Mouse (Mus musculus) ES-Bruce4 (cell line): ENCODE results near the gene Ctrb1. TPM values are rescaled to one million over a fixed set of nuclear protein-coding genes. Genes with fewer than 3 reads are reported as not detected.
A peak's percentile ranks its signal among the peaks of the same experiment; 100 is the strongest.

ENCODE experiments used
- H3K27ac ChIP-seq: 2 replicates; pipeline ENCODE4 v1.5.1; 2012; ENCODE audit warnings: low read length, inconsistent platforms; ENCODE audit not compliant: insufficient read depth
- H3K27me3 ChIP-seq: 2 replicates; pipeline ENCODE4 v1.6.1; 2012; ENCODE audit warnings: mild to moderate bottlenecking, low read length, inconsistent platforms; ENCODE audit not compliant: control insufficient read depth, poor library complexity, insufficient read depth, severe bottlenecking
- H3K36me3 ChIP-seq: 2 replicates; pipeline ENCODE4 v1.6.1; 2012; ENCODE audit warnings: inconsistent platforms, mild to moderate bottlenecking, low read length, moderate library complexity; ENCODE audit not compliant: control insufficient read depth, poor library complexity, insufficient read depth, severe bottlenecking
- H3K4me1 ChIP-seq: one replicate; pipeline ENCODE4 v1.8.1; 2011; ENCODE audit warnings: low read length; ENCODE audit not compliant: control insufficient read depth, insufficient read depth
- H3K4me3 ChIP-seq: 2 replicates; pipeline ENCODE4 v1.5.1; 2011; ENCODE audit warnings: low read depth, mild to moderate bottlenecking, low read length
- H3K9ac ChIP-seq: 2 replicates; pipeline ENCODE4 v1.6.1; 2012; ENCODE audit warnings: low read depth, mild to moderate bottlenecking, inconsistent platforms; ENCODE audit not compliant: poor library complexity, severe bottlenecking
- H3K9me3 ChIP-seq: replicated peaks from 2 replicates; pipeline ENCODE4 v1.6.1; 2012; ENCODE audit warnings: mild to moderate bottlenecking, low read length, inconsistent platforms; ENCODE audit not compliant: control insufficient read depth, poor library complexity, insufficient read depth, severe bottlenecking
- CTCF ChIP-seq: IDR thresholded peaks from one replicate; pipeline ENCODE4 v1.8.1; 2011; ENCODE audit warnings: low read depth, low read length
- EP300 ChIP-seq: IDR thresholded peaks from 2 replicates; pipeline ENCODE4 v1.6.1; 2011; ENCODE audit warnings: low read depth, low read length; ENCODE audit not compliant: insufficient read depth
- POLR2A ChIP-seq: IDR thresholded peaks from one replicate; pipeline ENCODE4 v1.8.1; 2011; ENCODE audit warnings: low read length; ENCODE audit not compliant: insufficient read depth
- polyA plus RNA-seq: library from polyadenylated mRNA; stranded (reverse); fragments of >200 nt; gene quantifications from 2 replicates; pipeline ENCODE4 v1.2.4, GENCODE M21; 2011; ENCODE audit warnings: low read depth; ENCODE audit not compliant: missing spikeins, insufficient read depth, insufficient read length

Ctrb1 gene
- polyA plus RNA-seq, 1 experiment: not detected

GRCm38 (mm10) chr8:111678111-111678510 lies 12.7 kb downstream of the Ctrb1 start:
- no peaks in the 10 kb centered on the region for H3K9me3 ChIP-seq
- peak; percentile 48 for TF ChIP-seq CTCF
- TF ChIP-seq POLR2A: no peak
- H3K4me1 ChIP-seq: no peaks in the 10 kb centered on the region
- H3K4me3 ChIP-seq: no peak overlapping the region
- H3K27me3 ChIP-seq: no peaks in the 10 kb centered on the region
- no peak overlapping the region for H3K9ac ChIP-seq
- no peak overlapping the region for H3K27ac ChIP-seq
- H3K36me3 ChIP-seq: no peaks in the 10 kb centered on the region

- no peaks in the 10 kb centered on the region for H3K9me3 ChIP-seq
- no peaks in the 10 kb centered on the region for H3K27me3 ChIP-seq
- TF ChIP-seq EP300 (no peak), CTCF (peak; percentile 85)
- H3K4me3 ChIP-seq: no peak overlapping the region
- H3K27ac ChIP-seq: no peak overlapping the region
- H3K4me1 ChIP-seq: no peaks in the 10 kb centered on the region
- no peak overlapping the region for H3K9ac ChIP-seq
- H3K36me3 ChIP-seq: 0 out of 2 replicates have a peak, but pooled peaks cover 4% of the 10 kb centered on the region
These were observed 14.6 kb downstream of the Ctrb1 start for GRCm38 (mm10) chr8:111676237-111676636.

GRCm38 (mm10) chr8:111666751-111667150 lies 24.1 kb downstream of the Ctrb1 start:
- Histone ChIP-seq H3K27ac (no peak overlapping the region), H3K27me3 (no peaks in the 10 kb centered on the region), H3K9me3 (no peaks in the 10 kb centered on the region), H3K4me1 (no peaks in the 10 kb centered on the region), H3K9ac (no peak overlapping the region), H3K4me3 (no peak overlapping the region), H3K36me3 (peaks cover 37% of the 10 kb centered on the region)
- no peak for TF ChIP-seq EP300
- TF ChIP-seq POLR2A: no peak
- no peak for TF ChIP-seq CTCF

- Histone ChIP-seq H3K27ac (no peak overlapping the region), H3K27me3 (no peaks in the 10 kb centered on the region), H3K36me3 (peaks cover 20% of the 10 kb centered on the region), H3K4me1 (peaks cover 2% of the 10 kb centered on the region), H3K4me3 (no peak overlapping the region), H3K9ac (no peak overlapping the region), H3K9me3 (no peaks in the 10 kb centered on the region)
- TF ChIP-seq POLR2A (no peak), CTCF (peak; percentile 80)
These were observed 28.3 kb downstream of the Ctrb1 start for GRCm38 (mm10) chr8:111662473-111662872.

GRCm38 (mm10) chr8:111658819-111659423 lies 31.9 kb downstream of the Ctrb1 start:
- H3K9ac ChIP-seq: no peak overlapping the region
- peaks cover 9% of the 10 kb centered on the region for H3K36me3 ChIP-seq
- H3K27me3 ChIP-seq: no peaks in the 10 kb centered on the region
- TF ChIP-seq CTCF (no peak), EP300 (no peak), POLR2A (no peak)
- no peak overlapping the region for H3K27ac ChIP-seq
- peaks cover 3% of the 10 kb centered on the region for H3K4me1 ChIP-seq
- H3K9me3 ChIP-seq: no peaks in the 10 kb centered on the region
- H3K4me3 ChIP-seq: no peak overlapping the region

- Histone ChIP-seq H3K27me3 (no peaks in the 10 kb centered on the region), H3K4me3 (no peak overlapping the region), H3K4me1 (peaks cover 3% of the 10 kb centered on the region), H3K9me3 (no peaks in the 10 kb centered on the region), H3K9ac (no peak overlapping the region), H3K27ac (no peak overlapping the region), H3K36me3 (peaks cover 9% of the 10 kb centered on the region)
- TF ChIP-seq CTCF (no peak), POLR2A (no peak), EP300 (no peak)
These were observed 33.4 kb downstream of the Ctrb1 start for GRCm38 (mm10) chr8:111657312-111657854.
